Mouse (Mus musculus) B cell, adult (primary cell): ENCODE data around the gene Cldn13. TPM values are rescaled to one million over a fixed set of nuclear protein-coding genes. Genes with fewer than 3 reads are reported as not detected.

Experiments
- total RNA-seq: library from RNA; stranded (reverse); gene quantifications from 4 replicates; pipeline ENCODE4 v1.2.4, GENCODE M21; 2023; ENCODE audit not compliant: inconsistent age

Gene Cldn13
- not detected in 4 replicates for total RNA-seq

GRCm38 (mm10) chr5:134915311-134915710 is at the start of gene Cldn13:
Cldn13 (minus strand) TSS chr5:134915526.

GRCm38 (mm10) chr5:134946857-134947255 is 31.5 kb upstream of the Cldn13 start, which contains the start of gene Cldn4:
Cldn4 (minus strand) TSS chr5:134946934.

GRCm38 (mm10) chr5:134932179-134932902 is 17.0 kb upstream of the Cldn13 start, which contains the start of gene Mettl27:
Mettl27 (plus strand) TSS chr5:134932368.

GRCm38 (mm10) chr5:134906633-134907032 is 8.7 kb downstream of the Cldn13 start, which contains the start of gene Tmem270:
Tmem270 (minus strand) TSS chr5:134906733.

Other genes with a start within 250 kb of the Cldn13 start
- 13.5 to 18.0 TPM (median 16.9 TPM) in 4 replicates for gene Limk1, start 226.9 kb downstream of the Cldn13 start, total RNA-seq
- gene Eln, start 168.2 kb downstream of the Cldn13 start, total RNA-seq = not detected in 4 replicates
- gene Tmem270, start 8.8 kb downstream of the Cldn13 start, total RNA-seq = not detected in 4 replicates
- 2.3 to 3.3 TPM (median 3.0 TPM) in 4 replicates for gene Mettl27, start 16.8 kb upstream of the Cldn13 start, total RNA-seq
- not detected in 4 replicates for gene Cldn4, start 31.4 kb upstream of the Cldn13 start, total RNA-seq
- gene Cldn3, start 70.7 kb upstream of the Cldn13 start, total RNA-seq = not detected in 4 replicates
- 33.6 to 38.3 TPM (median 37.2 TPM) in 4 replicates for gene Abhd11, start 93.6 kb upstream of the Cldn13 start, total RNA-seq
- gene Stx1a, start 108.0 kb upstream of the Cldn13 start, total RNA-seq = 1.7 to 3.0 TPM (median 2.3 TPM) in 4 replicates
- gene Dnajc30, start 148.7 kb upstream of the Cldn13 start, total RNA-seq = 20.1 to 21.2 TPM (median 20.9 TPM) in 4 replicates
- gene Bud23, start 149.4 kb upstream of the Cldn13 start, total RNA-seq = 104 to 126 TPM (median 115 TPM) in 4 replicates
- 0.33 to 0.71 TPM (median 0.66 TPM) in 3 of 4 replicates, not detected in the other for gene Vps37d, start 162.7 kb upstream of the Cldn13 start, total RNA-seq
- gene Mlxipl, start 174.4 kb upstream of the Cldn13 start, total RNA-seq = not detected in 4 replicates
- gene Tbl2, start 234.1 kb upstream of the Cldn13 start, total RNA-seq = 15.9 to 23.0 TPM (median 17.9 TPM) in 4 replicates